Mouse (Mus musculus) kidney, adult 8-10 months (tissue): ENCODE results near the gene Tubb5.

Source experiments
- DNase-seq, 2 experiments: peaks; one replicate each; pipeline ENCODE4 v3.0.0; 2022

Tubb5 gene

GRCm38 (mm10) chr17:35838122-35838544, at the start of gene Tubb5:
Tubb5 (minus strand) TSS chr17:35838306.
- peak; percentile 96 to 97 for DNase-seq

DNA sequence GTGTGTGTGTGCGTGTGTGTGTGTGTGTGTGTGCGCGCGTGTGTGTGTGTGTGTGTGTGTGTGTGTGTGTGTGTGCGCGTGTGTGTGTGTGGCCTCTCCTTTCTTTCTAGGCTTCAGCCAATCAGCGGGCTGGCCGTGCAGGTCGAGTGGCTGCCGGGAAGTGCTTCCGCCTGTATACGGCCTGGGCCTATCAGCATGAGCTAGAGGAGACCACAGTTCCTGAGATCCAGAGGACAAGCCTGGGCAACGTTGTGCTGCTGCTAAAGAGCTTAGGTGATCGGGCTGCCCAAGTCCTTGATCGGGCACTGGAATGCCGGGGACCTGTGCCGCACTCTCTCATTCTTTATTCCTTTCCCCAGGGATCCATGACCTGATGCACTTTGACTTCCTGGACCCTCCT, 49.6 kb upstream of the Tubb5 start:
- DNase-seq, result no peak

DNA sequence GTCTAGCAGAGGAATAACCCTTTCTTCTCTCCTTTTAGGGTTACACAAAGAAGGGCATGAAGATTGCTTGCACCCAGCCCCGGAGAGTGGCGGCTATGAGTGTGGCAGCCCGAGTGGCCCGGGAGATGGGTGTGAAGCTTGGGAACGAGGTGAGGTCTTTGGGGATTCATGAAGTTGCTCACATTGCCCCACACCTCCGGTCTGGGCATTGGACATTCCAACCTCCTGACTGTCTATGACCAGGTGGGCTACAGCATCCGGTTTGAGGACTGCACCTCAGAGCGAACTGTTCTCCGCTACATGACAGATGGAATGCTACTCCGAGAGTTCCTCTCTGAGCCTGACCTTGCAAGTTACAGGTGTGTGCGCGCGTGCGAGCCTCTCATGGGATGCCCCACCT, 45.7 kb upstream of the Tubb5 start:
- no peak for DNase-seq

DNA sequence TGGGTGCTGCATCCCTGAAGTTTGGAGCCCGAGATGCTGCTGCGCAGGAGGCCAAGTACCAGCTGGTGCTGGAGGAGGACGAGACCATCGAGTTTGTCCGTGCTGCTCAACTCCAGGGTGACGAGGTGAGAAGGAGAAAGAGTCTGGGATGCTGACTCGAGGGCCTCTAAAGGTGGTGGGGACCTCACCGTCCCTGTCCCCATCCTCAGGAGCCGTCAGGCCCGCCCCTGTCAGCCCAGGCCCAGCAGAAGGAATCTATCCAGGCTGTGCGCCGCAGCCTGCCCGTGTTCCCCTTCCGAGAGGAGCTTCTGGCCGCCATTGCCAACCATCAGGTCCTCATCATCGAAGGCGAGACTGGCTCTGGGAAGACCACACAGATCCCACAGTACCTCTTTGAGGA, 44.8 kb upstream of the Tubb5 start:
- DNase-seq, result no peak

- DNase-seq, result peak; percentile 94 to 96
Observed at GRCm38 (mm10) chr17:35879245-35880057, 41.3 kb upstream of the Tubb5 start, which contains the start of gene Dhx16. Dhx16 (plus strand) TSS chr17:35879819.

- peak; percentile 39 to 52 for DNase-seq
Observed at GRCm38 (mm10) chr17:35874721-35875120, 36.6 kb upstream of the Tubb5 start.

DNA sequence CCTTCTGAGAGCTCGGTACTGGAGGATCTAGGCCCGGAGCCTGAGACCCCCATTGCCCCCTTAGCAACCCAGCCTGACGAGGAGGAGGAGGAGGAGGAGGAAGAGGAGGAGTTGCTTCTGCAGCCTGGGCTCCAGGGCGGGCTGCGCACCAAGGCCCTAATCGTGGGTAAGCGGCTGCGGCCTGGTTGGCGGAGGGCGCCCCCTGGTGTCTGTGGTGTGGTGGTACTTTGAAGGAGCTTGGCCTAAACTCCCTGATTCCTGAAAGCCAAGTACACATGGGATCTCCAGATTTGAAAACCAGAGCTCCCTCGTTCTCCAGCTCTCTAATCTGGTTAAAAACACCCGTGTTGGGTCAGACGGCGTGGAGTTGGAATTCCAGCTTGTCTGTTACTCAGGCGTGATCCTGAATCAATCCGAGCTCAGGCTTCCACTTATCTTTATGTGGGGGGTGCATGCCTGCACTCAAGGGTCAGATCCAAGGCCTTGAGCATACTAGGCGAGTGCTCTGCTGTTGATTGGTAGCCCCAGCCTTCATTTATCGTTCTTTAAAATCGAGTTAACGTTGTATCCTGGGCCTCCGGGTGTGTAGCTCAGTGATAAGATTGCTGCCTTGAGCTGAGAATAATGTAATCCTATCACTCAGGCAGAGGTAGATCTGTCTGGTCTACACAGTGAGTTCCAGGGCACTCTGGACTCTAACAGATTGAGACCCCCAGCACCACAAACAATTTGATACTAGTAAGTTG, 35.8 kb upstream of the Tubb5 start:
- peak; percentile 76 to 85 for DNase-seq

DNA sequence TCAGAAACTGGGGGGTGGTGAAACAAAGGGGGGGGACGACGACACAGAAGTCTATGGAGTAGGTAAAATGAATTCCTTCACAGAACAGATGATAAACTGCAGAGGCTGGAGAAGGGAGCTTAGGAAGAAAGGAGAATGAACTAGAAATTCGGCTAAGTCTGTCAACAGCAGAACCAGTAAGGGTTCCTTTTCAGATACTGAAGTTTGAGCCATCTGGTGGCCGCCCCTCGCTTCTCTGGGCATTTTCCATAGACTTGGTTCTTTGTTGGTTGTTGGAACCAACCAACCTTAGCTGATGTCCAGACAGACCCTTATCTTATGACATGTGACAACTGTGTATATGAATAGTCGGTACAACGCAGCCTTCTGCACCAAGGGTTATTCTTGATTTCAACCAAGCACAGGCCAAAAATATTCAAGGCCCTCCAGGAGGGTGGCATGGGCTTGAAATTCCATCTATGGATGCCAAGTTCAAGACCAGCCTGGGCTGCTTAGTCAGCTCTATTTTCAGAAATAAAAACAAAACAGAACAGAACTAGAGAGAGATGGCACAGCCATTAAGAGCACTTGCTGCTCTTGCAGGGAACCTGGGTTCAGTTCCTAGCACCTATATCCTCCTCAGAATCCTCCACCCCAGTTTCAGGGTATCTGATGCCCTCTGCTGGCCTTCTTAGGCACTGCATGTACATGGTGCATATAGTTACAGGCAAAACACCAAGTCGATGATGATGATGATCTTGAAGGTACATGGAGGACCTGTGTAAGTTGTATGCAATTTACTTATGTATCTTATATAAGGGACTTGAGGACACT, 33.0 kb upstream of the Tubb5 start:
- no peak for DNase-seq

DNA sequence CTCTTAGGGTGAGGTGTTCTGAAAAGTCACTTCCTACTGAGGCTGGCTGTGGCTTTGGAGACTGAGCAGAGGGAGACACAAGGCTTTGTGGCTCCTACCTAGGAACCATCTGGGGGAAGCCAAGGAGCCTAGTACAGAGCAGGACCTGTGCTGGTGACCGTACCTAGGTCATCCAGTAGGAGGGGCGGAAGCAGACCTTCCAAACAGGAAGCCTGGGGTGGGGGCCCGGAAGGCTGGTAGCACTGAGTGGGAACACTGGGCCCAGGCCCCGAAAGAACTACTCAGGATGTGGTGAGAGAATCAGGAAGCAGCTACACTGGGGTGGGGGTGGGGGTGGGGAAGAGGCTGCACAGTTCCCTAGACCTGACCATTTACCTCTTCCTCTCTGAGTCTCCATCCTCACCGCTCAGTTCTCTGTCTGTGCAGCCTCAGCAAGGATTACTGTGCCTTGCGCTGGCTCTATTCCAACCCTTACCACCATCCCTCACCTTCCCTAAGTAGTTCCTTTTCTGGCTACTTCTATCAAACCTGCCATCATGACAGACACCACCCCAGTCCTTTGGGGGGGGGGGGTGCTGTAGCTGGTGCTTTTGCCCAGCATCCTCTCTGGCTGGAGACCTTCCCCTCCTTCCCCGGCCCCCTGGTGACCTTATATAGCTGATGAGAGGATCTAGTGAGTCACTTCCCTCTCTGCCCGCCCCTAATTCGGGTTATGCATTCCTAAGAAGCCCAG, 32.2 kb upstream of the Tubb5 start:
- DNase-seq, result peak; percentile 57 to 60

GRCm38 (mm10) chr17:35869346-35870067, 31.4 kb upstream of the Tubb5 start:
- peak in 1 of 2 experiments; percentile 36 for DNase-seq

DNA sequence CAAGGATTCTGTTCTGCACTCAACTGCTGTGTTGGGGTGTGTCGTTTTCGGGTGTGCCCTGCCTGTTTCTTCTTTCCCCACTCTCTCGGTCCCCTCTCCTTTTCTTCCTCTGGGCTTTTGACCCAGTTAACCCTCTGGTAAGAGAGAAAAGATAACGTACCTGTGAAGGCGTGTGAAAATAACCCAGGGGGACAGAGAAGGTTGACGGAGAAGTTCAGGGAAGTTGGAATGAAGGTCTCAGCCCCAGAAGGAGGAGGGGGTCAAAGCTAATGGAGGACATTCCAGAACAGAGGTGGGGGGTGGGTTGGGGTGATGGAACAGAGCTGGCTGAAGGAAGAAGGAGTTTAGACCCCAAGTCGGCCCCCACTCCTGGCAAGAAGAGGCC, 30.8 kb upstream of the Tubb5 start:
- no peak for DNase-seq

DNA sequence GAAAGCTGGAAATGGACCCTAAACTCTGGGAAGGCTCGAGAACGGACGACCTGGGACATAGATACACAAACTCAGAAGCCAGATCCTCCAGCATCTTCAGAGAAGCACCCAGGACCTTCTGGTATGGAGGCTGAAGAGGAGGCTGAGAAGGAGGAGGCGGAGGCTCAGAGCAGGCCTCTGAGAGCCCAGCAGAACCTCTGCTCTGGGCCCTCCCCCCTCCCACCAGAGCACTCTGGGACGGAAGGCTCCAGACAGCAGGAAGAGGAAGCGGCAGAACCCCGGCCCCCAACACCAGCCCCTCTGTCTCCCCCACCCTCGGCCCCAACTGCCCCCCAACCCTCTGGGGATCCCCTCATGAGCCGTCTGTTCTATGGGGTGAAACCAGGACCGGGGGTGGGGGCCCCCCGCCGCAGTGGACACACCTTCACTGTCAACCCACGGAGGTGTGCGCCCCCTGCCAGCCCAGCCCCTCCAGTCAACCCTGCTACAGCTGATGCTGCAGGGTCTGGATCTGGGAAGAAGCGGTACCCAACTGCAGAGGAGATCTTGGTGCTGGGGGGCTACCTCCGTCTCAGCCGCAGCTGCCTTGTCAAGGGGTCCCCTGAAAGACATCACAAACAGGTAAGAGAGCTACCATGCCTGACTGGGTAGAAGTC, 30.2 kb upstream of the Tubb5 start:
- no peak for DNase-seq

GRCm38 (mm10) chr17:35866911-35867890, 29.1 kb upstream of the Tubb5 start:
- DNase-seq, result peak in 1 of 2 experiments; percentile 41

DNA sequence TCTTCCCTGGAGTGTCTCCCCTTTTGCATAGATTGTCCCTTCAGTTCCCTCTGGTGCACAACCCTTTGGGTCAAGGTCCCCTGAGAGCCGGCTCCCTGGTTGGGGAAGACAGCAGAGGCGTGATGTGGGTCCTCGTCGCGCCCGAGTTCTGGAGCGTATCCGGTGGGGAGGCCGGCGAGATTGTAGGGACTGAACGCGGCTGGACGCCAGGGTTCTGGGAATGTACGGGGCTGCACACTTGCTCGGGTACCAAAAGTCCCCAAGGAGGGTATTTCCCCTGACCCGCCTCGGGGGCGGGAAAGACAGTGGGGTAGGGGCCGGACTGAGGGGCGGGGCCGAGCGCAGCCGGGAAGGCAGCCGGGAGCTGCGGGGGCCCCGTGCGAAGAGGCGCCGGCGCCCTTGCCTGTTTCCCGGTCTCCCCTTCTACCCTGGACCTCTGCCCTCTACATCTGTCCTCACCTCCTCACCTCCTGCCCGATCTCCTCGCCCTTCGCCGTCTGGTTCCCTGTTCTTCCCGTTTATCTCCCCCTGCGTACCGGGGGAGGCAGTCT, 28.2 kb upstream of the Tubb5 start:
- DNase-seq, result no peak

- DNase-seq, result peak in 1 of 2 experiments; percentile 41
Observed at GRCm38 (mm10) chr17:35865481-35866280, 27.6 kb upstream of the Tubb5 start, which contains the start of gene Ppp1r18. Ppp1r18 (plus strand) TSS chr17:35865593.

DNA sequence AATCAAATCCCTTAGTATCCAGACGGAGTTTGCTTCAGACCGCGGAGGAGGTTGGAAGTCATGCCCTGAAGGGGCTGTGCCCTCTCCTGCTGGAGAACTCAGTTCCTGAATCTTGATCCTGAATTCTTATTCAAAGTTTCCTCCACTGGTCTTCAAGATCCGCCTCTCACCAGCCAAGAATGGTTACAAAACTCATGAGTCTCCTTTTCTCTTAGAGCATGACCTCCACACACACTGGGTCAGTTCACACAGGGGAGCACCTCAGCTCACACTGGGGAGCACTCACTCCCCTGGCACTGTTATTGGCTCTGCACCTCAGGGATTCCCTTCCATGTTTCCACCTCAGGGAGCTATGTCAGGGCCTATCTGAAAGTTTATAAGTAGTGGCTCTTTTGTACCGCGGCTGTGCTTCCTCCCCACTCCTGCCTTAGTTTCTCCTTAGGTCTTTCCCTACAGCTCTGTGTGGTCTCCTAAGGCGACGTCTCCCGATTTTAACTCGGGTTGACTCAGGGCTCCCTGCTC, 26.8 kb upstream of the Tubb5 start:
- no peak for DNase-seq

DNA sequence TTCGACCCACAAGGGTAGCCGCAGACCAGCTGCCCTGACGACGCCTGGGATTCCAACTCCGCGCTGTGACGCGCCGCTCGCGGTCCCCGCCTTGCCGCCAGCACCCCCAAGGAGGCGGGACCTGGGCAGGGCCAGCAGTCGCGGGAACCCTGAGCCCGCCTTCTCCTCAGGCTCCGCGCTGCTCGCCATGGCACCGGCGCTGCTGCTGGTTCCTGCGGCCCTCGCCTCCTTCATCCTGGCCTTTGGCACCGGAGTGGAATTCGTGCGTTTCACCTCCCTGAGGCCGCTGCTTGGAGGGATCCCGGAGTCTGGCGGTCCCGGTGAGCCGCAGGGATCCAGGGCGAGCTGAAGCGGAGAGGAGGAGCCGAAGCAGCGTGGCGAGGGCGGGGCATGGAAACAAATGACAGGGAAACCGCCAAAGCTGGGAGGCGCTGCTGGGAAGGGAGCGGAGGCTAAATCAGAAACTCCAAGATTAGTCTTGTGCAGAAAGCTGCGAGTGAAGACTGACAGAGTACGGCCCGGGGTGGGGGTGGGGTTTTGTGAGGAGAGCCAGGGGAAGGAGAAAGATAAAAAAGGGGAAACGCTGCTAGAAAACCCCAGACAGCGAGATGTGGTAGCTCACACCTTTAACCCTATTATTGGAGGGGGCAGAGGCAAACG, 23.2 kb upstream of the Tubb5 start, which contains the start of gene Nrm:
Nrm (plus strand) TSS at position 121 of the 660 bp plus-strand sequence.
- DNase-seq, result peak; percentile 81 to 89

GRCm38 (mm10) chr17:35860831-35861197, 22.7 kb upstream of the Tubb5 start:
- DNase-seq, result no peak
